Mouse (Mus musculus) telencephalon, adult 2 months (tissue): ENCODE results near the gene Hnrnpul2.
"Not testable (repeated sequence)": the region's sequence is repeated elsewhere in the genome, so short reads cannot be mapped to it uniquely, and the experiment has no call there.

Source experiments
- DNase-seq: peaks from one replicate; pipeline ENCODE4 v3.0.0-alpha.2; 2011; ENCODE audit warnings: low read depth, low spot score

The Hnrnpul2 gene

DNA sequence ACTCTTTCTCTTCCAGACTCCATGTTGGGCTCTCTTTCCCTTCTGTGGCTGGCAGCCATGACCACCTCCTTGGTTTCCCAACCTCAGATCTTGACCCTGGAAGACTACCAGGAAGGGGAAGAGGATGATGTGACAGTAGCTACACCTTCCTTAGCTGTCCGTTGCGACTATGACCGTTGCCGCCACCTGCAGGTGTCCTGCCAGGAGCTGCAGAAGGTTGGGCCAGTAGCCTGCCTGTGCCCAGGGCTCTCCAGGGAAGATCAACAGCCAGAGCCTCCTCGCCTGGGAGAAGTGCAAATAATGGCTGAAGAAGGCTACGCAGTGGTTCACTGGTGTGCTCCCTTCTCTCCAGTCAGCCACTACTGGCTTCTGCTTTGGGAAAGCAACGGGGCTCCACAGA lies 31.8 kb downstream of the Hnrnpul2 start:
- DNase-seq = no peak

DNA sequence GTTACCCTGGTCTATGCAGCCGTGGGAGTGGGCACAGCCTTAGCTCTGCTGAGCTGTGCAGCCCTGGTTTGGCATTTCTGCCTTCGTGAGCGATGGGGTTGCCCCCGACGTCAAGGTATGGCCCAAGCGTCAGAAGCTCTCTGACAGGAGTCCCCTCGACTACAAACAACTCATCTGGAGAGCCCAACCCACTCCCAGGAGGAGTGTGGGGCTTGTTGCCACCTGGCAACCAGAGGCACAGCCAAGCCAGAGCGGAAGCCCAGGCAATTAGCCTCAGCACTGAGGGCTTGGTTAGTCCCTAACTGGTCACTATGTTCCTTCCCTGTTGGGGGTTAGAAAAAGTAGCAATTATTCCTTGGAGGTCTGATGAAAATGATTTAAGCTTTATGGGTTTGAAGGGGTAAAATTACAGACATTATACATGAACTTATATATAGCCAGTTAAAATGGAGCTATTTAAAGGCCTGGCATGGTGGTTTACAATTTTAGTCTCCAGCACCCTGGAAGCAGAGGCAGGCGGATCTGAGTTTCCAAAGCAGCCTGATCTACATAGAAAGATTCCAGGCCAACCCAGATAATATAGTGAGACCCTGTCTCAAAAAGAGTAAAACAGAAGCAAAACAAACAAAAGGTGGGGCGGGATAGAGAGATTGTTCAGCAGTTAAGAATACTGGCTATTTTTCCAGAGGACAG lies 32.6 kb downstream of the Hnrnpul2 start:
- no peak for DNase-seq

DNA sequence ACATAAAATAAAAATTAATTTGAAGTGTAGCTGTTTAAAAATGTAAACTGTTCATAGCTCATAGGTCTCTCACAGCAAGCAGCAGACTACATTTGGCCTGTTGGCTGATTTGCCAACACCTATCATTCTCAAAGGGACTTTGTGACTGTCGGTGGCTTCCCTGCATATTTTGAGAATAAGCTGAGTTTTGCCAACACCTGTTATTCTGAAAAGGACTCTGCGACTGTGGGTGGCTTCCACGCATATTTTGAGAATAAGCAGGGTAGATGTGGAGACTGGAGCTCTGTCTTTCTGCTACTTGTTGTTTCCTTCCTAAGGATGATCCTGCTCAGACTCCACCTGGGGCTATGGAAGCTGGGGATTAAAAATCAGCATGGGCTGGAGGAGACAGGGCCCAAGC lies 33.3 kb downstream of the Hnrnpul2 start:
- DNase-seq = no peak

DNA sequence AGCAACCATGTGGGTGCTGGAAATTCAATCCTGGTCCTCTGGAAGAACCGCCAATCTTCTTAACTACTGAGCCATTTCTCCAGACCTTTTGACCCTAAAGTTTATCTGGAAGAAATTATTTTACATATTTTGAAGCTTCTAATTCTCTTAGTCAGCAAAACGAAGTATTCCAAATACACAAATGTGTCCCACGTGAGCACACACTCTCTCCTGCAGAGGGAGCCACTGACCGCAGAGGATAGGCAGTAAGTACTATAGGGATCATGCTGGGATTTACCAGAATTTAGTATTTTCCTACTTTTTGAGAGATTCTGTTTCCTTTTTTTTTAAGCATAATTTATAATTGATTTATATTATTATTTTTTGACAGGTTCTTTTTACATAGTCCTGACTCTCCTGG lies 37.9 kb downstream of the Hnrnpul2 start:
- no peak for DNase-seq

DNA sequence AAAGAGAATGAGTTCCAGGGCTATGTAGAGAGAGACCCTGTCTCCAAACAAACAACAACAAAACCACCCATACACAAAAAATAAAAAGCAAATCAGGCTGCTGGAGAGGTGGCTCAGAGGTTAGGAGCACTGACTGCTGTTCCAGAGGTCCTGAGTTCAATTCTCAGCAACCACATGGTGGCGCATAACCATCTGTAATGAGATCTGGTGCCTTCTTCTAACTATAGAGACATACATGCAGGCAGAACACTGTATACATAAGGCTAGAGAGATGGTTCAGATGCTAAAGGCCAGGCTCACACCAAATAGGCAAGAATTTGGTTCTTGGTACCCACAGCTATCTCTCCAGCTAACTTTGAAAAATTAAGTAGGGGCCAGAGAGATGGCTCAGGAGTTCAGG lies 39.2 kb downstream of the Hnrnpul2 start:
- DNase-seq = no peak

DNA sequence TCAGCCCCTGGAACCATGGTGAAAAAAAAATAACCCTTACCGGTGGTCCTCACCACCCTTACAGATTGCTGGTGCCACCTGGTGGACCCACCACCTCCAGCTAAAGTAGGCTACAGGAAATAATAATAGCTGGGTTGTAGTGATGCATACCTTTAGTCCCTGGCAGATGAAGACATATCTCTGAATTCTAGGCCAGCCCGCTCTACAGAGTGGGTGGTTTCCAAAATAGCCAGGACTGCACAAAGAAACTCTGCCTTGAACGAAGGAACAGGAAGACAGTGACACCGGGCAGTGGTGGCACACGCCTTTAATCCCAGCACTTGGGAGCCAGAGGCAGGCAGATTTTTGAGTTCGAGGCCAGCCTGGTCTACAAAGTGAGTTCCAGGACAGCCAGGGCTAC lies 44.5 kb downstream of the Hnrnpul2 start:
- DNase-seq = no peak

DNA sequence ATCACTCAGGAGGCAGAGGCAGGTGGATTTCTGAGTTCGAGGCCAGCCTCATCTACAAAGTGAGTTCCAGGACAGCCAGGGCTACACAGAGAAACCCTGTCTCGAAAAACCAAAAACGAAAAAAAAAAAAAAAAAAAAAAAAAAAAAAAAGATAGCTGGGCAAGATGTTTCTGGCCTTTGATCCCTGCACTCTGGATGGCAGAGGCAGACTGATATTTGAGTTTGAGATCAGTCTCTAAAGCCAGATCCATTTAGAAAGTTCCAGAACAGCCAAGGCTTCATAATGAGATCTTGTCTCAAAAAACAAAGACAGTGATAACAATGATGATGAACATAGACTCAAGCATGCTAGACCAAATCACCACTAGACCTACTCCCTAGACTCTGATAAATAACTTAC lies 50.6 kb downstream of the Hnrnpul2 start:
- not testable (repeated sequence) for DNase-seq

DNA sequence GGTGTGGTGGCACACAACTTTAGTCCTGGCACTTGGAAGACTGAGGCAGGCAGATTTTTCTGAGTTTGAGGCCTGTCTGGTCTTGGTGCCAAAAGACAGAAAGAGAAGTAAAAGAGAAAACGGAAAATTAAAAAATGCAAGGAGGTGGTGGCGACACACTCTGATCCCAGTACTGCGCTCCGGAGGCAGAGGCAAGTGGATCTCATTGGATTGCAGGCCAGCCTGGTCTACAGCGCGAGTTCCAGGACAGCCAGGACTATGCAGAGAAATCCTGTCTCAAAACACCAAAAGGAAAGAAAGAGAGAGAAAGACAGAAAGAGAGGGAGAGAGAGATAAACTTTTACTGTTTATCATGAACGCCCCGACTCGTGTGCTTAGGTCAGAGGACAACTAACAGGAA lies 51.0 kb downstream of the Hnrnpul2 start:
- DNase-seq = no peak

DNA sequence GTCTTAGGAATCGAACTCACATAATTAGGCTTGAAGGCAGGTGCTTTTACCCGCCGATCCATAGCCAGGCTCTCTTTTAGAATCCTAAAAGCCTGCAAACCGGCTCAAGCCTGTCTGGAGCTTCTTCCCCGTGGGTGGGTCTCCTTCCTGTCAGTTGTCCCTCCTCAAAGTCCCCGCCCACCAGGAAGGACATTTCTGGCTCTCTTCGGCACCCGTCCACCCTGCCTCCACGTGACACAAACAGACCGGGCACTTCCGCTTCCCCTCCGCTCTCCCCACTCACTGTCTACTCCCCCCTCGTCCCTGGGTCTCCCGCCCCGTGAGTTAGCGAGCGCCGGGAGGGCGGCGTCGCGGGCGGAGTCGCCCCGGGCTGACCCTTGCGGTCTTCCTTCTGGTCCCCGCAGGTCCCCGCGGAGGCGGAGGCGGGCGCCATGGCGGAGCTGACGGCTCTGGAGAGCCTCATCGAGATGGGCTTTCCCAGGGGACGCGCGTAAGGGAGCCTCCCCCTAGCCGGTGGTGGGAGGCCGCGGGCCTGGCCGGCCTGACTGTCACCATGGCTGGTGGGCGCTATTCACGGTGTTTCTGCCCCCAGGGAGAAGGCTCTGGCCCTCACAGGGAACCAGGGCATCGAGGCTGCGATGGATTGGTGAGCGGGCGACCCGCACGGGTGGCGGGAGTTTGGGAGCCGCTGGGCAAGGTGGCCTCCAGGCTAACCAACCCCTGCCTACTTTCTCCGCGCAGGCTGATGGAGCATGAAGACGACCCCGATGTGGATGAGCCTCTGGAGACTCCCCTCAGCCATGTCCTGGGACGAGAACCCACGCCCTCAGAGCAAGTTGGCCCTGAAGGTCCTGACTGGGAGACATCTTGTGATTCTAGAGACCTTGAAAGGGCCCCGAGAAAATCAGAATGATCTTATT lies 51.7 kb downstream of the Hnrnpul2 start, which contains the start of gene Ubxn1:
TSS of gene Ubxn1 (plus strand) at position 230 of the 920 bp plus-strand sequence.
- peak; percentile 97 for DNase-seq

DNA sequence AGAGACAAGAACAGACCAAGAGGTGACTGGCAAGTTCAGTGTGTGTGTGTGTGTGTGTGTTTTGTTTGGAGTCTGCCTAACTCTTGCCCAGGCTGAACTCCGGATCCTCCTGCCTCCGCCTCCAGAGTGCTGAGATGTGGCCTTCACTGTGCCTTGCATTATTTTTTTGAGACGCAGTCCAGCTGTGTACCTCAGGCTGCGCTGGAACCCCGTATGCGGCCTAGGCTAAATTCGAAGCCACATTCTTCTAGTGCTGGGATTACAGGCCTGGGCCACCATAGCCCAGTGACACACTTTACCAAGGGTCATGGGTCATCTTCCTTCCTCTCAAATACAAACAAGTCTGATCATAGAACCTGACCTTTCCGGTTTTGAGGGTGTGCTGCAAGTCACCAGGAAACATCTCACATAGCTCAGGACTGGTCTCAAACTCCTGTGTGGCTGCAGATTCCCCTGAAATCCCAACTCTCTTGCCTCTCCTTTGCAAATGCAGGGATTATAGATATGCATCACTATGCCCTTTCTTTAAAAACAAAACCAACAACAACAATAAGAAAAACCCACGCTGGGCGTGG lies 52.5 kb downstream of the Hnrnpul2 start:
- DNase-seq = no peak

DNA sequence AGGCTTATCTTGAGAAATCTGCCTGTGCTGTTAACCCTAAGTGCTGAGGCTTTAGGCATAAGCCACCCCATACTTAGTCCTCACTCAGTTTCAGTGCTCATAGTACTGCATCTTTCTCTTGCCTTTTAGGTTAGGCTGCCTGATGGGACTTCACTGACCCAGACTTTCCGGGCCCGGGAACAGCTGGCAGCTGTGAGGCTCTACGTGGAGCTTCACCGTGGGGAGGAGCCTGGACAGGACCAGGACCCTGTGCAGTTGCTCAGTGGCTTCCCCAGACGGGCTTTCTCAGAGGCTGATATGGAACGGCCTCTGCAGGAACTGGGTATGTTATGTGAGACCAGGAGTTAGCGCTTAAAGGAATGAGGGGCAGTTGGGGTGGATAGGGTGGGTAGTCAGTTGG lies 55.2 kb downstream of the Hnrnpul2 start:
- DNase-seq = no peak

DNA sequence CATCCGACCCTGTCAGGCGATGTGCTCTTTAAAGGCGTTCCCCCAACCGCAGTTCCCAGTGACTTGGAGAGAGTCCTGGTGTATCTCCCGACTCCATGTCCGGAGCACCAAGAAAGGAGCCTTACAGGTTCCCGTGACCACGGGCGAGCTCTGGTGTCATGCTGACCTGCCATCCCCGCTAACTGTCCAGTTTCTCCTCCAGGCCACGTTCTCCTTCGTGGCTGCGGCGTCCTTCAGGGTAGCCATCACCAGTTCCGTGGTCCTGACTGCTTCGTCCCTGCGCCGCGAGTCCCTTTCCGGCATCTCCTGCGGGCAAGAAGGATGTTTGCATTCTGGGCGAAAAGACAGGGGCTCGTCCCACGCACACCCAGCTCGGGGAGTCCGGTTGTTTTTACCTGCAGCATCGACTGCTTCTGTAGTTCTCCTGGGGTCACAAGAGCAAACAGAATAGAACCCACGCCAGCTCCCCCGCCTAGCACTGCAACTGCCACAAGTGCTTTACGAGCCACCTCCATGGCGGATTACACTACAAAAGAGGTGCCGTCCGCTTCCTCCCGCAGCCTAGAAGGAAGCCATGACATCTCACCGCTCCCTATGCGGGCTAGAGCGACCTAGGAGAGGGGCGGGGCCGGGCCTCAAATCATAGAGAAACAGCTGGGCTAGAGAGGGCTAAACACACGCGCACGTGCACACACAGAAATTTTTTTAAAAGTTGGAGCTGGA lies 60.7 kb downstream of the Hnrnpul2 start, which contains the start of gene Uqcc3:
TSS of gene Uqcc3 (minus strand) at position 613 of the 723 bp plus-strand sequence.
- peak; percentile 83 for DNase-seq

DNA sequence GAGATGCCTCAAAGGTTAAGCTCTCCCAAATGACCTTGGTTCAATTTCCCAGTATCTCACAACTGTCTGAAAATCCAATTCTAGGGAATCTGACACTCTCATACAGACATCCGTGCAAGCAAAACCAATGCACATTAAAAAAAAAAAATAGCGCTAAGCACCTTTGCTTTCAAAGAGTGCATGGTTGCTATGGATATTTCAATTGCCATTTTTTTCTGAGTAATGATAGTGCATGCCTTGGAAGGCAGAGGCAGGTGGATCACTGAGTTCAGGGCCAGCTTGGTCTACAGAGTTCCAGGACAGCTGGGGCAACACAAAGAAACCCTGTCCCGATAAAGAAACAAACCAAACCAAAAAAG lies 61.2 kb downstream of the Hnrnpul2 start:
- no peak for DNase-seq

DNA sequence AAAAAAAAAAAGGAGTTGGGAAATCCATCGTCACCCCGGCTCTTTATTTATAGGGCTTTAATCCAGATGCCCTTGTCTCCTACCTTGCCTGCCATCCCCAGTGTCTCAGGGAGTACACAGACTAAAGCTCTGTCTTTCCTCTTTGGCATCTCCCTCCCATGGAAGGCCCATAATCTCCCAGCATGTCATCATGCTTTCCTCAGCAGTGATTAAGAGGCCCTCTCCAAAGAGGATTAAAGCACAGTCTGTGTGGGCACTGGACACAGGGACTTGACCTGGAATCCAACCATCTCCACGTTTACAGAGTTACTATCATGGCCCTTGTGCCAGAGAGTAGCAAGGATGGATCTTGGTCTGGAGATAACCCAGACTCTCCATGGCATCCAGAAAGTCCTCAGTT lies 63.8 kb downstream of the Hnrnpul2 start, which contains the start of the genes Lbhd1 and Gm49403:
TSS of gene Lbhd1 (plus strand) at position 117 of the 400 bp plus-strand sequence.
TSS of gene Gm49403 (plus strand) at position 315 of the 400 bp plus-strand sequence.
- DNase-seq = no peak
